Mouse (Mus musculus): ENCODE measurements at regions not wholly inside any gene's neighbourhood (a gene's known extent, or its start where the extent isn't known, plus 50 kb on each side); places are given as distances from the start of the nearest gene placed in this dataset.

- DNase-seq (ENCODE audit: low read depth in 2 of 2, low spot score in 2 of 2) = no peak
Observed at GRCm38 (mm10) chr8:103489411-103489810, 612.0 kb upstream of the Cdh5 start.

- DNase-seq (ENCODE audit: low read depth in 2 of 2, low spot score in 2 of 2) = no peak
Observed at GRCm38 (mm10) chr8:103492914-103493517, 608.4 kb upstream of the Cdh5 start.

- DNase-seq (ENCODE audit: low read depth in 2 of 2, low spot score in 2 of 2) = no peak
Observed at GRCm38 (mm10) chr8:103493932-103494493, 607.4 kb upstream of the Cdh5 start.

- DNase-seq (ENCODE audit: low read depth in 2 of 2, low spot score in 2 of 2) = no peak
Observed at GRCm38 (mm10) chr8:103494670-103495069, 606.8 kb upstream of the Cdh5 start.

GRCm38 (mm10) chr8:103501328-103501727 lies 600.1 kb upstream of the Cdh5 start:
- no peak for DNase-seq (ENCODE audit: low read depth in 2 of 2, low spot score in 2 of 2)

- DNase-seq (ENCODE audit: low read depth in 2 of 2, low spot score in 2 of 2) = no peak
Observed at GRCm38 (mm10) chr8:103502991-103503767, 598.2 kb upstream of the Cdh5 start.

GRCm38 (mm10) chr8:103506334-103506733 lies 595.1 kb upstream of the Cdh5 start:
- DNase-seq (ENCODE audit: low read depth in 2 of 2, low spot score in 2 of 2) = no peak

- no peak for DNase-seq (ENCODE audit: low read depth in 2 of 2, low spot score in 2 of 2)
Observed at GRCm38 (mm10) chr8:103507068-103507467, 594.4 kb upstream of the Cdh5 start.

GRCm38 (mm10) chr8:103520141-103520866 lies 581.1 kb upstream of the Cdh5 start:
- no peak for DNase-seq (ENCODE audit: low read depth in 2 of 2, low spot score in 2 of 2)

- no peak for DNase-seq (ENCODE audit: low read depth in 2 of 2, low spot score in 2 of 2)
Observed at GRCm38 (mm10) chr8:103530903-103531302, 570.5 kb upstream of the Cdh5 start.

GRCm38 (mm10) chr8:103534971-103535370 lies 566.5 kb upstream of the Cdh5 start:
- no peak for DNase-seq (ENCODE audit: low read depth in 2 of 2, low spot score in 2 of 2)

- DNase-seq (ENCODE audit: low read depth in 2 of 2, low spot score in 2 of 2) = no peak
Observed at GRCm38 (mm10) chr8:103536856-103537255, 564.6 kb upstream of the Cdh5 start.

GRCm38 (mm10) chr8:103541954-103542353 lies 559.5 kb upstream of the Cdh5 start:
- no peak for DNase-seq (ENCODE audit: low read depth in 2 of 2, low spot score in 2 of 2)

- no peak for DNase-seq (ENCODE audit: low read depth in 2 of 2, low spot score in 2 of 2)
Observed at GRCm38 (mm10) chr8:103551916-103552535, 549.4 kb upstream of the Cdh5 start.

GRCm38 (mm10) chr8:103561606-103562005 lies 539.8 kb upstream of the Cdh5 start:
- DNase-seq (ENCODE audit: low read depth in 2 of 2, low spot score in 2 of 2) = no peak

- DNase-seq (ENCODE audit: low read depth in 2 of 2, low spot score in 2 of 2) = no peak
Observed at GRCm38 (mm10) chr8:103570864-103571425, 530.5 kb upstream of the Cdh5 start.

GRCm38 (mm10) chr8:103577147-103577546 lies 524.3 kb upstream of the Cdh5 start:
- DNase-seq (ENCODE audit: low read depth in 2 of 2, low spot score in 2 of 2) = no peak

- no peak for DNase-seq (ENCODE audit: low read depth in 2 of 2, low spot score in 2 of 2)
Observed at GRCm38 (mm10) chr8:103578006-103578405, 523.4 kb upstream of the Cdh5 start.

GRCm38 (mm10) chr8:103608291-103608690 lies 493.1 kb upstream of the Cdh5 start:
- no peak for DNase-seq (ENCODE audit: low read depth in 2 of 2, low spot score in 2 of 2)

GRCm38 (mm10) chr8:103623781-103624434 lies 477.5 kb upstream of the Cdh5 start:
- DNase-seq (ENCODE audit: low read depth in 2 of 2, low spot score in 2 of 2) = no peak
